Mouse (Mus musculus) intestine, postnatal 0 days (tissue): ENCODE results near the gene Pinlyp. TPM values are rescaled to one million over a fixed set of nuclear protein-coding genes. Genes with fewer than 3 reads are reported as not detected.

Experiments
- ATAC-seq: fragments of 200-750 bp; cut with Nextera tagmentation; 2 replicates; pipeline ENCODE4 v1.8.0; 2017; ENCODE audit warnings: mild to moderate bottlenecking, moderate TSS enrichment, moderate library complexity
- H3K27ac ChIP-seq: fragments of 300-500 bp; sonication (generic); 2 replicates; pipeline ENCODE4 v1.5.1; 2014; ENCODE audit warnings: mild to moderate bottlenecking, low read depth, low read length, moderate library complexity
- H3K27me3 ChIP-seq: fragments of 300-500 bp; sonication (generic); replicated peaks from 2 replicates; pipeline ENCODE4 v1.6.1; 2014; ENCODE audit warnings: low read length, mixed read lengths; ENCODE audit not compliant: control insufficient read depth, insufficient read depth
- H3K36me3 ChIP-seq: fragments of 300-500 bp; sonication (generic); 2 replicates; pipeline ENCODE4 v1.6.1; 2014; ENCODE audit warnings: mild to moderate bottlenecking, moderate library complexity; ENCODE audit not compliant: control insufficient read depth, insufficient read depth
- H3K4me1 ChIP-seq: fragments of 300-500 bp; sonication (generic); replicated peaks from 2 replicates; pipeline ENCODE4 v1.6.1; 2014; ENCODE audit warnings: antibody characterized with exemption, low read length, mixed read lengths; ENCODE audit not compliant: control insufficient read depth, insufficient read depth
- H3K4me2 ChIP-seq: fragments of 300-500 bp; sonication (generic); replicated peaks from 2 replicates; pipeline ENCODE4 v1.6.1; 2014; ENCODE audit warnings: low read depth, mild to moderate bottlenecking, moderate library complexity
- H3K4me3 ChIP-seq: fragments of 300-500 bp; sonication (generic); 2 replicates; pipeline ENCODE4 v1.5.1; 2014; ENCODE audit warnings: low read depth, low read length
- H3K9ac ChIP-seq: fragments of 300-500 bp; sonication (generic); 2 replicates; pipeline ENCODE4 v1.6.1; 2014; ENCODE audit warnings: mild to moderate bottlenecking, low read depth, low read length
- H3K9me3 ChIP-seq: fragments of 300-500 bp; sonication (generic); 2 replicates; pipeline ENCODE4 v1.6.1; 2016; ENCODE audit warnings: mixed run types; ENCODE audit not compliant: control insufficient read depth
- CTCF ChIP-seq: sonication (generic); IDR thresholded peaks from 2 replicates; pipeline ENCODE4 v1.5.1; 2016; ENCODE audit warnings: low read depth, mild to moderate bottlenecking, control low read depth, antibody characterized with exemption, moderate library complexity
- WGBS: fragments of 180-500 bp; shearing (Covaris S2); extraction: QIAGEN DNeasy Blood & Tissue Kit; methylation state at CpG from one replicate; pipeline ENCODE4 v1.1.7; 2014; 5-methylcytosine and 5-hydroxymethylcytosine counted together
- polyA plus RNA-seq: library from polyadenylated mRNA; unstranded; fragments of >200 nt; fragmentation: Nextera tagmentation; extraction: Ambion mirVana; gene quantifications from 2 replicates; pipeline ENCODE4 v1.2.1, GENCODE M21; 2015

The Pinlyp gene
- polyA plus RNA-seq, 1 experiment from 2014 or later = not detected

DNA sequence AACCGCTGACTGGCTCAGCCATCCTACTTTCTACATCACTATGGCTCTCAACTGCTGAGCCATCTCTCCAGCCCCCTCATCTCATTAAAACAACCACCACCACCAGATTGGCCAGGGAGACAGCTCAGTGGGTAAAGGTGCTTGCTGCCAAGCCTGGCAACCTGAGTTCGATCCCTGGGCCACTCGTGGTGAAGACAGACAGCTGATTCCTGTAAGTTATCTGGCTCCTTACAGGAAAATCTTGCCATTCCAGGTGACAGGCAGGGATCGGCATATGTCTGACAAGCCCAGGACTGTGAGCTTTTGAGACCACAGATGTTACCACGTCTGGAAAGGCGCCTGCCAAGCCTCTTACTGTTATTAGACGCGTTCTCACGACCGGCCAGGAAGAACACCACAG, 31.9 kb upstream of the Pinlyp start:
- H3K9me3 ChIP-seq = no peaks in the 10 kb centered on the region
- no peak overlapping the region for H3K9ac ChIP-seq
- H3K36me3 ChIP-seq = 0 out of 2 replicates have a peak, but pooled peaks cover 5% of the 10 kb centered on the region
- no peak for ATAC-seq
- H3K4me1 ChIP-seq = no peaks in the 10 kb centered on the region
- TF ChIP-seq CTCF = no peak
- WGBS = 92% methylated on average over 10 of the region's 10 CpGs
- no peak overlapping the region for H3K27ac ChIP-seq
- H3K4me2 ChIP-seq = no peak overlapping the region
- no peaks in the 10 kb centered on the region for H3K27me3 ChIP-seq
- H3K4me3 ChIP-seq = no peak overlapping the region

DNA sequence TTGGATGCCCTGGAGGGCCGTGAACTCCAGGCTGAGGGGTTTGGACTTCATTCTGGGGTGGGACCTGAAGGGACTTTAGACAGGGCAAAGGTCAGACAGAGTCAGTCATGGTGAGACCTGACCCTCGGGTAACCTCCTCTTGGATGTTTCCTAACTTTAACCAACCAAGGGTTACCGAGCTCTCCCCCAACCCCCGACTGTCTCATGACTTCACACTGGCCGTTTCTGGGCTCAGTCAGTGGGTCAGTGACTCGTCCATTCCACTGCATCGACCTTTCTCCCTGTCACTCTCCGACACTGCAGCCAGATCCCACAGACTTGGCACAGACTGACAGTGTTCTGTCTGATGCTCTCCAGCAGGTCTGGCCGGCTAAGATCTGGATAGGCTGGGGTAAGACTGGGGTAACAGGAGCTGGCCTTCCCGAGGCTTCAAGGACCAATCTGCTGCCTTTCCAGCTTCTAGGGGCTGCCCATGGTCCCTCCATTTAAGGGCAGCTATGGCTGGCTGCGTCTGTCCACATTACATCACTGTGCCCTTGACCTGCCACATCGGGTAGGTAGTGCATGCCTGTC, 28.4 kb upstream of the Pinlyp start:
- ATAC-seq = peak; percentile 54; the same call in 1 of the 2 replicates
- H3K36me3 ChIP-seq = peaks cover 20% of the 10 kb centered on the region
- WGBS = 57% methylated on average over 12 of the region's 12 CpGs
- no peak overlapping the region for H3K4me2 ChIP-seq
- H3K9ac ChIP-seq = no peak overlapping the region
- H3K27ac ChIP-seq = no peak overlapping the region
- no peaks in the 10 kb centered on the region for H3K27me3 ChIP-seq
- TF ChIP-seq CTCF = no peak
- H3K9me3 ChIP-seq = no peaks in the 10 kb centered on the region
- no peaks in the 10 kb centered on the region for H3K4me1 ChIP-seq
- no peak overlapping the region for H3K4me3 ChIP-seq

- peaks cover 35% of the 10 kb centered on the region for H3K36me3 ChIP-seq
- ATAC-seq = no peak
- TF ChIP-seq CTCF = peak; percentile 57
These were observed 26.5 kb upstream of the Pinlyp start for GRCm38 (mm10) chr7:24572455-24572854.

DNA sequence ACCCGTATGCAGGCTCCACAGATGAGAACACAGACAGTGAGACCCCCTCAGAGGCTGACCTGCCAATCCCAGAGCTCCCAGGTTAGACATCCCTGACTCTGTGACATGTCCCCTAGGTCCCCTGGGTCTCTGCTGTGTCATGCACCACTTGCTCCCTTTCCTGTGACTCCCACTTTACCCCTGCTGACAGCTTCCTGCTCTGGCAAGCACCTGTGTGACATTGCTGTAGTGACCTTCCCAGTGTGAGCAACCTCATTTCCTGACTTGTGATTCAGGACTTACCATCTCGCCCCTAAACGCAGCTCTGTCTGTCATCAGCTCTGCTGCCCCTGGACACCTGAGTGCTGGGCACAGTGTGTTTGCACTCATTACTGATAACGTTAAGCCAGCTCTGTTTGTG, 25.2 kb upstream of the Pinlyp start:
- ATAC-seq = no peak
- Histone ChIP-seq H3K4me1 (no peaks in the 10 kb centered on the region), H3K9me3 (no peaks in the 10 kb centered on the region), H3K27ac (no peak overlapping the region), H3K4me3 (no peak overlapping the region), H3K4me2 (no peak overlapping the region), H3K36me3 (peaks cover 48% of the 10 kb centered on the region), H3K27me3 (no peaks in the 10 kb centered on the region), H3K9ac (no peak overlapping the region)
- 71% methylated on average over 4 of the region's 4 CpGs for WGBS
- TF ChIP-seq CTCF = no peak

More at GRCm38 (mm10) chr7:24572455-24572854, 26.5 kb upstream of the Pinlyp start:
- WGBS = 58% methylated on average over 5 of the region's 5 CpGs
- Histone ChIP-seq H3K9me3 (no peaks in the 10 kb centered on the region), H3K9ac (no peak overlapping the region), H3K4me3 (no peak overlapping the region), H3K27me3 (no peaks in the 10 kb centered on the region), H3K4me2 (no peak overlapping the region), H3K4me1 (no peaks in the 10 kb centered on the region), H3K27ac (no peak overlapping the region)

- peaks cover 64% of the 10 kb centered on the region for H3K36me3 ChIP-seq
- H3K4me2 ChIP-seq = no peak overlapping the region
- H3K4me1 ChIP-seq = no peaks in the 10 kb centered on the region
- H3K4me3 ChIP-seq = no peak overlapping the region
- 90% methylated on average over 4 of the region's 4 CpGs for WGBS
- no peak for ATAC-seq
- TF ChIP-seq CTCF = no peak
- no peak overlapping the region for H3K27ac ChIP-seq
- H3K9me3 ChIP-seq = no peaks in the 10 kb centered on the region
- no peaks in the 10 kb centered on the region for H3K27me3 ChIP-seq
- H3K9ac ChIP-seq = no peak overlapping the region
These were observed 22.6 kb upstream of the Pinlyp start for GRCm38 (mm10) chr7:24568512-24568911.

DNA sequence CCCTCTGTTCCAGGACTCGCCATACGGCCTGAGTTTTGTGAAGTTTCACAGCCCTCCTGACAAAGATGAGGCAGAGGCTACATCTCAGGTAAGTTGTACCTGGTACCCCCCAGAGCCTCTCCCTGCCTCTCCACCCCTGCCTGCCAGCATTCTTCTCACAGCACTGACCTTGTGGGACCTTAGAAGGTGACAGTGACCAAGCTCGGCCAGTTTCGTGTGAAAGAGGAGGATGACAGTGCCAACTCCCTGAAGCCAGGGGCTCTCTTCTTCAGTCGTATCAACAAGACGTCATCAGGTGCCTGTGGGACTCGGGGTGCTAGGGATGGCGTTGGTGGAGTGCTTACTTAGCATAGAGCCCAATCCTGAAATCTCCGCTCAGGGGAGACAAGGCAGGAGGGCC, 20.3 kb upstream of the Pinlyp start:
- Histone ChIP-seq H3K9ac (no peak overlapping the region), H3K36me3 (peaks cover 62% of the 10 kb centered on the region), H3K27me3 (no peaks in the 10 kb centered on the region), H3K4me2 (no peak overlapping the region), H3K4me3 (no peak overlapping the region), H3K4me1 (no peaks in the 10 kb centered on the region), H3K9me3 (no peaks in the 10 kb centered on the region), H3K27ac (no peak overlapping the region)
- no peak for TF ChIP-seq CTCF
- no peak for ATAC-seq
- WGBS = 91% methylated on average over 9 of the region's 9 CpGs

- Histone ChIP-seq H3K36me3 (peaks cover 67% of the 10 kb centered on the region), H3K4me2 (no peak overlapping the region), H3K27me3 (no peaks in the 10 kb centered on the region), H3K9me3 (no peaks in the 10 kb centered on the region), H3K4me1 (no peaks in the 10 kb centered on the region), H3K9ac (no peak overlapping the region), H3K27ac (no peak overlapping the region), H3K4me3 (no peak overlapping the region)
- no peak for TF ChIP-seq CTCF
- WGBS = 93% methylated on average over 11 of the region's 11 CpGs
- no peak for ATAC-seq
These were observed 19.7 kb upstream of the Pinlyp start for GRCm38 (mm10) chr7:24565627-24566026.
